Mouse (Mus musculus): ENCODE results near the gene Gm28551. TPM values are rescaled to one million over a fixed set of nuclear protein-coding genes. Genes with fewer than 3 reads are reported as not detected.
A peak's percentile ranks its signal among the peaks of the same experiment; 100 is the strongest.
"Not testable (repeated sequence)": the region's sequence is repeated elsewhere in the genome, so short reads cannot be mapped to it uniquely, and the experiment has no call there.

Gm28551 gene
- polyA plus RNA-seq (2017; shearing (Covaris generic)), result under 1 TPM; 0.28 to 0.62 TPM

DNA sequence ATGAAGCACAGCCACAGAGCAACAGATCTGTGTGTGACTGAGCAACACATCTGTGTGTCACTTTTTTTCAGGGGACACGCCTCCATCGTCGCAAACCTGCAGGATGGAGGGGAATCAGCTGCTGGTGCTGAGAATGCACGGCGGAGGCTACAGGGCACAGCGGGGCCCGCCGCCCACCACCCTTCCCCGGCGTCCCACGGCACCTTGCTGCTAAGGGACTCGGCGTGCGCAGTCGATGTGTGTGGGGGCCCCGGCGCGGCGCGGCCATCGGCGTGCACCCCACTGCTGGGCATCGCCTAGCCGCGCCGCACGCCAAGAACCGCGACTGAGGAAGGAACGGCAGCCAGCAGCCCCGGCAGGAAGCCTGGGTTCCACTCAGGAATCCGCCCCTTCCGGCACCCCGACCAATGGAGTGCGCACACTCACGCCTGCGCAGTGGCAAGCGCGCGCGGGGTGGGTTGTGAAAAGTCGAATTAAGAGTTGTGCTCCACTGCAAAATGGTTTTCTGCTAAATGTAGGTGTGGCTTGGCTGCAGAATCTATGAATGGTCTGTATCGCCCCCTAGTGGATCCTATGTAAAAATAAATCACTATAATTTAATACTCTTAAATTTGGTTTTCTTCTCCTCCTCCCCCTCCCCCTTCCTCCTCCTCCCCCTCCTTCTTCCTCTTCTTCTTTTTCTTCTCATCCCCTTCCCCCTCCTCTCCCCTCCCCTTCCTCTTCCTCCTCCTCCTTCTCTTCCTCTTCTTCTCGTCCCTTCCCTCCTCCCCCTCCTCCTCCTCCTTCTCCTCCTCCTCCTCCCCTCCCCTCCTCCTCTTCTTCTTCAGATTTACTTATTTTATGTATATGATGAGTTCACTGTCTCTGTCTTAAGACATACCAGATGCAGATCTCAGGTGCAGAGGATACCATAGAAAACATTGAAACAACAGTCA is at the start of gene Gm28551, which contains the start of the genes Asdurf and Asnsd1:
Gene Gm28551 (minus strand): TSS at position 341 of the 935 bp plus-strand sequence.
Gene Asdurf (minus strand): TSS at position 293 of the 935 bp plus-strand sequence.
Gene Asnsd1 (minus strand): TSS at position 426 of the 935 bp plus-strand sequence.
- peak; percentile 98 for ATAC-seq

DNA sequence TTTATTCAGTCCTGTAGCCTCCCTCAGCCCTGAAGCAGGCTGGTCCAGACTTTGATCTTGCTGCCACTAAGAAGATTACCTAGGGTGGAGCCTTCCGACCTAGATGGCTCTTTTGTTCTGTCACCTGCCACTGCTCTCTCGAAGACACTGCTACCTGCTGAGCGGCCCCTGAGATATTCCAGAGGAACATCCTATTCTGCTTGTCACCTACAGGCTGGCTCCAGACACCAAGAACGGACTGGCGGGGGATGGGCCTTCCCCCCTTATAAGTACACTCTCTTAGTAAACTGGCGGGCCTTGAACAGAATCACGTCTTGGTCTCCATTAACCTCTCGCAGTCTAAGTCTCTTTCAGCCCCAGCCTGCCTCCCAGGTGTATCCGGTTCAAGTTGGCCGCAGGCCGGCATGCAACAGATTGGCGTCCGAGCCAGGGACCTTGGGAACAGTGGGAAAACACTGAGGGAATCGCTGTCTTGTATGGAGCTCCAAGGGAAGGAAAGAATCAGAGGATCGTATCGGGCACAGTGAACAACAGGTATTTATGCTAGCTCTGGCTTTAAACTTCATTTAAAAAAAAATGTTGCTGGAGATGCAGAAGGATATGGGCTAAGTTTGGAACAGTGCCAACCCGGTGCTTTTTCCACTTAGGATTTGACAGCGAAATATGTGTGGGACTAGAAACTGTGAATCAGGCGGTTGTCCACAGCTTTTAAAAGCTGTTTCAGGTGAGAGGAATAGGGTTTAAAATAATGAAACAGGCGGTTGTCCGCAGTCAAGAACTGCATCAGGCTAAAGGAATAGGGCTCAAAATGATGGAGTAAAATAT is 41.7 kb upstream of the Gm28551 start:
- not testable (repeated sequence) for ATAC-seq

DNA sequence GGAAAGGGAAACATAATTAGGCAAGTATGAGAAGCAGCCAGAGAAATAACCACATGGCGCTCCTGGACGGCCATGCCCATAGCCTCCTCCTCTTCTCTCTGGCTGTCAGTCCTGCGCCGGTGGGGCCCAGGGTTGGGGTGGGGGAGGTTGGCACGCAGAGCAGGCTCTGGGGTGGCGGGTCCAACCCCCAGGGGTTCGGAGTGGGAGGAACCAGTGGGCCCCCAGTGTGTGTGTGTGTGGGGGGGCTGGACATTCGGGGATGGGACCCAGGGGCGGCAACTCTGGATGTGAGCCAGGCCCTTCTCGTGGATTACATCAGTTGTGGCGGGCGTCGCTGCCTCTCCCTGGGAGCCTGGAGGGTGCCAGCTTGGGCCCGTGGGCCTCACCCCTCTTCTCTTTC is 36.3 kb upstream of the Gm28551 start:
- ATAC-seq, result no peak

DNA sequence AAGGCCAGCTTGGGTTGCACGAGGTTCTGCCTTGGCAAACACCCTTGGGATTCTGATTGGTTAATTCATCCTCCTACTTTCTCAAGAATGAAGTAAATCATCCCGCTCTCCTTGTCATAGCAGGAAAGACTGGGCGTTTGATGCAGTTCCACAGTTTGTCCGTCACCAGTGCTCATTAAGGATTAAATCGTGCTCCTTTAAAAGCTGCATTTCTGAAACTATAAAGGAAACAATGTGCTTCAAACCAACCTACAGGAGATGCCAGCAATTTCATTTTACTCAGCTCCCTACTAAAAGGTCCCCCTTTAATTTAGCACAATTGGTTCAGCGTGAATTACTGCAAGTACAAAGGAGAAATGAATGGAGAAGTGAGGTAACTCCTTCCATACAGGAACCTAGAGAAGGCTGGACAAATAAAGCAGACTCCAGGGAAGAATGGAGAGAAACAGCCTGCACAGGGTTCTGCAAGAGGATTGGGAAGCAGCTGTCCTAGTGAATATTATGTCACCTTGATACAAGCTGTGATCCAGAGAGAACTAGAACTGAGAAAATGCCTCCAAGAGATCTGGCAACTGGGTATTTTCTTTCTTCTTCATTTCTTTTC is 31.7 kb upstream of the Gm28551 start:
- no peak for ATAC-seq

DNA sequence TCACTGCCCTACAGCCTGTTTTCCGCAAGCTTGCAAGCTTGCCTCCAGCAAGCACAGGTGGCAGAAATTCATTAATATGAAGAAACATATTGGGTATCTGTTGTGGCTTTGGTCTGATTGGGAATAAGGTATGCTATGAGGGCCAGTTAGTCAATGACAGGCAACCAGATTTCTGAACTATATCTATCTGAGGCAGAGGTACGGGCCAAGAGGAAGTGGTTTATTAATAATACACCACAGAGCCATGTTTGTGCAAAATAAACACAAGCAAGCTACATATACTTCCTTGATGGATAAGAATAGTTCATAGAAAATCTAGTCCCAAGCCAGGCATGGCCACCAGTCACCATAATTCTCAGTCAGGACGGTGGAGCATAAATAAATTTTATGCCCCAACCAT is 25.3 kb upstream of the Gm28551 start:
- ATAC-seq, result no peak

DNA sequence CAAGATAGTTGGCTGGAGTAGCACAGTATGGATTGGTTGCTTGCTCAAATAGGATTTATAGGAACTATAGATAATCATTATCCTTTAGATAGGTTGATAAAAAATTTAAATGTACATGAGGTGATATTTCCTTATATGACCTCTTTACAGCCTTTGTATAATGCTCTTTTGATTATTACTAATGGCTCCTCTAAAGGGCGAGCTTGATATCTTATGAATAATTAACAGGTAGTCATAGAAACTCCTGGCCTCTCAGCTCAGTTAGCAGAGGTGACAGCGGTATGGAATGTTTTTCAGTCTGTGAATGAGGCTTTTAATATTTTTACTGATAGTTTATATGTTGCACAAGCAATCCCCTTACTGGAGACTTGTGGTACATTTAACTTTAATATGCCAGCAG is 23.5 kb upstream of the Gm28551 start:
- ATAC-seq, result not testable (repeated sequence)

DNA sequence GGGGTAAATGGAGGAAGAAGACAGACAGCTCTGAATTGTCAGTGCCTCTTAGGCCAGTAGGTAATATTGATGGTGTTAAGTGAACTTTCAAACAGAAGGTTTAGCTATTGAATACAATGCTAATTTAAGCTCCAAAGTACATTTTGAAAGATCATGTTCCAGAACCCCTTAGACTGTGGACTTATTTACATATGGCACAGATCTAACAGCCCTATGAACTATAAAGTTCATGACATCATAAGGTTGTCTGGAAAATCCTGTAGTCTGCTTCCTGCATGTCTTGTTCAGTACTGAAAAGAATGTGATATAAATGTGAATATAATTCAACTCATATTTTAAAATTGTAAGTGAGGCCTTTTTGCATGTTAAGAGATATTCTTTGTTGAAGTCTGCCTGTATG is 6.5 kb upstream of the Gm28551 start:
- ATAC-seq, result no peak

DNA sequence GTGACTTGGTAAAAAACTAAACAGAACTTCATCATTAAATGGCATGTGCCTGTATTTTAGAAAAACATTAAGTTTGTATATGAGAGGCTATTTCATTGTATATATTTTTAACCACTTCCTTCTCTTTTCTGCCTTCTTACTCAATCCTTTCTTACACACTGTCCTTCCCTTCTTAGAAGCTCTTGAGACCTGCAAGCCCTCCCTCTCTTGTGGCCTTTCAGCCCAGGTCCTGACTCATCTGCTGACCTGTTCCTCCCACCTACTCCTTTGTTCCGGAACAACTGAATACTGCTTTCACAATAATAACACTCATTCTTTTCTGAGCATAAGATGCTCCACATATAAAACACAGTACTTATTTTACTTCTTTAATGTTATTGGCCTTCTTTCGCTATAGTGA is 11.4 kb downstream of the Gm28551 start:
- ATAC-seq, result no peak

DNA sequence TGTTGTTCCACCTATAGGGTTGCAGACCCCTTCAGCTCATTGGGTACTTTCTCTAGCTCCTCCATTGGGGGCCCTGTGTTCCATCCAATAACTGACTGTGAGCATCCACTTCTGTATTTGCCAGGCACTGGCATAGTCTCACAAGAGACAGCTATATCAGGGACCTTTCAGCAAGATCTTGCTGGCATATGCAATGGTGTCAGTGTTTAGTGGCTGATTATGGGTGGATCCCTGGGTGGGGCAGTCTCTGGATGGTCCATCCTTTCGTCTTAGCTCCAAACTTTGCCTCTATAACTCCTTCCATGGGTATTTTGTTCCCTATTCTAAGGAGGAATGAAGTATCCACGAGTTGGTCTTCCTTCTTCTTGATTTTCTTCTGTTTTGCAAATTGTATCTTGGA is 15.1 kb downstream of the Gm28551 start:
- ATAC-seq, result not testable (repeated sequence)

DNA sequence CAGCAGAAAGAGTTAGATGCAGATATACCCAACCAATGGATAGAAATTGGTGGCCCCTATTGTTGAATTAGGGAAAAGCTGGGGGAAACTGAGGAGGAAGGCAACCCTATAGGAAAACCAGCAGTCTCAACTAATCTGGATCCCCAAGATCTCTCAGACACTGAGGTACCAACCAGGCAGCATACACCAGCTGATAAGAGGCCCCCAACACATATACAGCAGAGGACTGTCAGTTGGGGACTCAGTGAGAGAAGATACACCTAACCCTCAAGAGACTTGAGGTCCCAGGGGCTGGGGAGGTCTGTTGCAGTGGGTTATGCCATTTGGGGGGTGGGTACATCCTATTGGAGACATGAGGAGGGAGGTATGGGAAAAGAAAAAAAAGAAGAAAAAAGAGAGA is 17.0 kb downstream of the Gm28551 start:
- no peak for ATAC-seq

DNA sequence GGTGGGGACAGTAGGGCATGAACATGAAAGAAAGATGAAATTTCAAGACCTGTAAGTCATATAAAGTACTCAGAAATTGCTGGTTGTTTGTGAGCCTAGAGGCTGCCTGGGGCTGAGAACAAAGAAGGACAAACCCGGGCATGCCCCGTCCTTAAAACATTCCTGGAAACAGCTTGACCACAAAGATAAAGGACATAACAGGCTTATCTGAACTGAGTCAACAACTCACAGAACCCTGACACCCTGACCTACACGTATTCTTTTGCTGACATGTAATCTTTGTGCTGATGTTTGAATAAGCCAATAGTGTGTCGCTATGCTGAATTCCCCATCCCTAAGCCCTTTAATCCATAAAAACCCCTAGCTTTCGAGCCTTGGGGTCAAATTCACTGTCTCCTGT is 18.9 kb downstream of the Gm28551 start:
- ATAC-seq, result not testable (repeated sequence)

DNA sequence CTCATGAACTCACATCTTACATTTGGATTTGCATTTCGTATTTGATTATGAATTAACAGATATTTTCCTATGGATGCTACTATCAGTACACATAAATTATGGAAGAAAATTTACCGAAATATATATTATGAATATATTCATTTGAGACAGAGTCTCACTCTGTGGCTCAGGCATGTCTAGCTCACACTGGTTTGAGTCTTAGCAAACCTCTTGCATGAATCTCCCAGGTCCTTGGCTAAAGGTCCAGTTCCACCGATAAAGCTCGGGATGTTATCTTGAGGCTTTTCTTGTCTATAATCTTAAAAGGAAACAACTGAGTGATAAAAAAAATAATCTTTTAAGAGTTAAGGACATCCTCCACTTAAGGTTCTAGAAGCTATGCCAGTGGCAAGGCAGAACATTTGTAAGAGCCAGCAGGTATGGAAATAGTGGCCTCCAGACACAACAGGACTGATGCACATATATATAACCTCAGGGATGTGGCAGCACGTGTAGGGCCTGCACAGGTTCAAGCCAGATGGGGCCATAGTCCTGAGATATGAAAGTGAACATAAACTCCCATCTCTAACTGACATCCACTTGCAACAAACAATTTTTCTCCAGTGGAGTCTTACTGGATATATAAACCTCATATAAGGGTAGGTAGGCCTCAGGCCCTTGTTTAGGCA is 27.5 kb downstream of the Gm28551 start:
- no peak for ATAC-seq

DNA sequence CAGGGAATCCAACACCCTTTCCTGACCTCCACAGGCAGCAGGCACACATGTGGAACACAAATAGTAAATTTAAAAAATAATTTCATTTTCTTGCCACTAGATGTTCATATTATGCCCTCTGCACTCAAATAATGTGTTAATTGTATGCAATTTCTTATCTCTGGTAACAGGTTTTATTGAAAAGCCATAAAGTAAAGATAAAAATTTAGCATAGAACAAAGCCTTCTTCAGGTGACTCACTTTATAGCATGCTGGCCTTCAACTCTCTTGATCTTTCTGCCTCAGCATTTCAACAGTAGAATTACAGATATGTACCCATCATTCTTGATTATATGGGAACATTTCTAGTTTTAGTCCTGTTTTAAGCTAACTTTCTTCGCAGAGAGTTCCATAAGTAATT is 28.2 kb downstream of the Gm28551 start:
- no peak for ATAC-seq

DNA sequence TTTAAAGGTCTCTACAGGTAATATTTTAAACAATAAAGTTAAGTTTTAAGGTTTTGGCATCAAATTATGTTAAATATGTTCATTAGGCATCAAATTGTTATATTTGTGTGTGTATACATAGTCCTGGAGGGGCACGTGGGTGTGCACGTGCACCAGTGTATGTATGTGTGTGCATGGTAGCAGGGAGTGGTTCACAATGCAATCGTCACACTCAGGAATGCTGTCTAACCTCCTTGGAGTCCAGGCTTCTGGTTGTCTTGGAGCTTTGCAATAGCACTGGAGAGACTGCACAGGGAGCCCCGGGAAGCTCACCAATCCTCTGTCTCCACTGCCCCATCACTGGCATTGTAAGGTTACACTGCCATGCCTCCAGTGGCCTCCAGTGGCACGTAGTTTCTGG is 29.2 kb downstream of the Gm28551 start:
- no peak for ATAC-seq

DNA sequence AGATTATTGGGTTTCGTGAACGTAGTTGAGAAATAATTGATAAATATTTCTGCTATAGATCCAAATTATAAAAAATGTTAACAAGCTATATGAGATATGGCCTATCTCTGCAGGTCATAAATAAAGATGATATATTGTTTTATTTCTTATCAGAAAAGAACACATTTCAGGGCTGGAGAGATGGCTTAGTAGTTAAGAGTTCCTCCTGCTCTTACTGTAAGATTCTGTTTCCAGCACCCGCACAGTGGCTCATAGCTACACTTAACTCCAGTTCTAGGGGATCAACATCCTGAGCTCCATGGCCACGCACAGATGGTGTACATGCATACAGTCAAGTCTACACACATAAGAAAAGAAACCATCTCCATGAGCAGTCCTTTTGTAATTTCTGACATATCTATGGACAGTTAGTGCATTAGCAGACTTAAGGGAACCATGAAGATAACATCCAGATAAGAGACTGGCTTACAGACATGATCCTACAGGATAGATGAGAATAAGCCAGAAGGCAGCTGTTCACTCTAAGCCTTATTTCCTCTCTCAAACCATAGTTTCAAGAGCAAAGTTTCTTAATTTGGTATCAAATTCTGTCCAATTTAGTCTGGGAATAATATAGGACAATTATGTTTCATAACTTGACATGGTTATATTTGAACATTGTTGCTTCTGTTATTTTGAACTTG is 30.7 kb downstream of the Gm28551 start:
- no peak for ATAC-seq

DNA sequence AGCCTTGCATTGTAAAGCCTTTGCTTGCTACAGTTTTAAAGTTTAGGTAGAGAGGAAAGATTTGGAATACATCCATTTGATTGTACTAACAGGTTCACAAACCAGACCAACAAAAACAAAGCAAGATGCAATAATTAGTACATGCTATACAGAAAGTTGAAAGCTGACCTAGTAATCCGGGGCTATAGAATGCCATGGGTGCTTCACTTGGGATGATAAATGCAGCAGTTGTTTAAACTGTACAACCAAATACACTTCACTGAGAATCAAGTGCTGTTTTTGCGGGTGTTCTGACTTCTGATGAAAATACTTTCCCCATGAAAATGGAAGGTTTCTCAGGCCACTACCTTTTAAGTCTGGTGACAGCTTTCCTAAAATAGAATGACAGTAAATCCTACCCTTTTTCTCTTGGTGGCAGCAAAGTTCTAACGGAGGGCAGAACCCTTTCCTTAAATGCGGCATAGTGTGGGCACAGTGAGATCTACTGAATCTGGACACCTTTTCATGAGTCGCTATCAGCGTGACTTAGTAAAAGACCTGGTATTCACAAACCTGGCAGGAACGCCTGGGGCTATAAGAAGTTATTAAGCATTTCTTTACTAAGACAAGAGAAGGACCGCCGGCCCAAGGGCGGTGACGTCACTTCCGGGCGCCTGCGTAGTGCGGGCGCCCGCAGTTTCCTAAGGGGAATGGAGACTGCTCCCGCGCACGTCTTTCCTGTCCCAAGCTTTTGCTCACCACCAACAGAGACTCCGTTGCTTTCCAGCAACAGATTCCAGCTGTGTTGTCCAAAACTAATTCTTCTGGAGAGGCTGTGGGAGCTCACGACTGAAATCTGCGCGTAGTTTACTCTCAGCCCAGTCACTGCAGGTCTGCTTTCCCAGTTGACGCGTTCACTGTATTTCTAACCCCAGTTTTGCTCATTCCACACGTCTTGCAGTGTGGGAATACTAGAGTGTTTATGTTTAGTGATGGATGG is 39.2 kb downstream of the Gm28551 start, which contains the start of gene Osgepl1:
Gene Osgepl1 (plus strand): TSS at position 636 of the 979 bp plus-strand sequence.
- peak; percentile 95 for ATAC-seq

DNA sequence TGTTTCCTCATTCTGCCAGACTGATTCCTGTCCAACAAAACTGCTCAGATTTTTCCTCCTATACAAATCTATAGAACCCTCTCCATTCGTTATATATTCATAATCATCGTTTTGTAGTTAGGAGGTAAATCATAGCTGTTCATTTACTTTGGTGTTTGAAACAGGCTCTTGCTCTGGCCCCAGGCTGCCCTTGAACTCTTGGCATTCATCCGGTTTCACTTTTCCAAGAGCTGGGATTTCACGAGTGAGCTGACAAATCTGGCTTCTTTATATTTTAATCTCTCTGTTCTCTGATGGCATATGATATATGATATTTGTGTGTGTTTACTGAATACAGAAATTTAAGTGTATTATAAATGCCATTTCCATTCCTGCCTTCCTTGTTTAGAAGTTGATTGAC is 52.0 kb downstream of the Gm28551 start:
- no peak for ATAC-seq

DNA sequence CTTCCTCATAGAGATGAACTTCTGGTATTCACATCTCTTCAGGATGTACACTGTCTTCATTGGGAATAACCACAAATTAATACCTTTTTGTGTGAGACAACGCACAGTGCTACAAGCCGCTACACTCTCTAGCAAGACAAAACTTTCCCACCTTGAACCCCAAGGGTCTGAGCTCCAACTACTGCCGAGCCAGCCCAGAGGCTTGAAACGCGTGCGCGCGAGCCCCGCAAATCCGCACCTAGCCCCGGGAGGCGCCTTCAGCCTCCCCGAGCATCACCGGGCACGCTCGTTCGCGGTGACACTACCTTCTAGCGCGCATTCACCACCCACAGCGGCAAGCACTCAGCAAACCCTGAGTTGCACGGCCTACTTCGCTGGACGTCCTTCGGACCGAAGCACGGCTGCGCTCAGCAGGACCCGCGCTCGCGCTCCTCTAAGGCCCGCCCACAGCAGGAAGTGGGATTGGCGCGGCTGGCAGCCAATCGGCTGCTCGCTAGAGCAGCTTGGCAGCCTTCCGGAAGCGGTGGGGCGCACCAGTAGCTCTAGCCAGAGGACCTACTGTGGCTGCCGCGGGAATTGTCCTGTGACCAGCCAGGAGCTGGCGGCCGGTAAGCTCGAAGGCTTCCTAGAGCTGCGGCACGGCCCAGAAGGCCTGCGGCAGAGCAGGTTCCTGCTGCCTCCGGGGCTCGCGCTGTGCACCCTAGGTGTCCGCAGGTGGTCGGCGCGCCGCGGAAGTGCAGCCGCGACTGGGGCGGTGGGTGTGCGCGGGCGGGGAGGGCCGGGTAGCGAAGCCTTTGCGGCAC is 55.7 kb downstream of the Gm28551 start, which contains the start of the genes Pms1, Ormdl1 and Gm28778:
Gene Pms1 (minus strand): TSS at position 438 of the 803 bp plus-strand sequence.
Gene Ormdl1 (plus strand): TSS at position 515 of the 803 bp plus-strand sequence.
Gene Gm28778 (plus strand): TSS at position 531 of the 803 bp plus-strand sequence.
- peak; percentile 98 for ATAC-seq

DNA sequence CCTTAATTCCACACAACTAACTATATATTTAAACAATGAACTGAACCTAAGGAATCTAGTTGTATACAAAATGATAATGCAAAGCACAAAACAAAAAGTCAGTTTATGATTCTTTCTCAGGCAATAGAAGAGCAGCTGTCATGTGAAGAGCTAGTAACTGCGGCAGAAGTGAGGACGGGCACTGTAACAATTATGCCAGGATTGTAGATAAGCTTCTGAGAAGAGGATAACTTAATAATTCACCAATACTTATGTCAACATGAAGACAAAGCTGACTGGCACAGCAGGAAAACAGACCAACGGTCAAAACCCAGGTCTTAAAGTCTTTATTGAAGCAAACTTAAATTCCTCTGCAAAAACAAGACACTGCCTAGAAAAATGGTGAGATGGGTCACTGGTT is 61.3 kb downstream of the Gm28551 start:
- no peak for ATAC-seq

All from activated CD4-positive, CD25-positive, alpha-beta regulatory T cell, adult 4 months (primary cell).